Mouse (Mus musculus) forebrain, embryonic 13.5 days (tissue): ENCODE measurements around the gene Tcp11x2. TPM values are rescaled to one million over a fixed set of nuclear protein-coding genes. Genes with fewer than 3 reads are reported as not detected.

Experiments
- polyA plus RNA-seq: library from polyadenylated mRNA; unstranded; fragments of >200 nt; fragmentation: Nextera tagmentation; extraction: Ambion mirVana; gene quantifications from 2 replicates; pipeline ENCODE4 v1.2.1, GENCODE M21; 2015

The Tcp11x2 gene
- polyA plus RNA-seq, 1 experiment from 2014 or later: not detected

Other genes starting within 250 kb of the Tcp11x2 start
- not detected in 2 replicates for gene AV320801, start 199.2 kb downstream of the Tcp11x2 start, polyA plus RNA-seq
- gene Nxf7, start 95.0 kb downstream of the Tcp11x2 start, polyA plus RNA-seq: not detected in 2 replicates
- not detected in 2 replicates for gene Prame, start 66.1 kb downstream of the Tcp11x2 start, polyA plus RNA-seq
- not detected in 2 replicates for gene Tmsb15a, start 31.5 kb upstream of the Tcp11x2 start, polyA plus RNA-seq
- 10.9 and 11.7 TPM in 2 replicates for gene Armcx5, start 48.9 kb upstream of the Tcp11x2 start, polyA plus RNA-seq
- 86.9 and 111 TPM in 2 replicates for gene Gprasp1, start 48.9 kb upstream of the Tcp11x2 start, polyA plus RNA-seq
- gene Bhlhb9, start 103.8 kb upstream of the Tcp11x2 start, polyA plus RNA-seq: 79.4 and 94.8 TPM in 2 replicates
- 72.6 and 101 TPM in 2 replicates for gene Gprasp2, start 145.2 kb upstream of the Tcp11x2 start, polyA plus RNA-seq